Mouse (Mus musculus): Measurements from ENCODE around the gene Laptm4a. TPM values are rescaled to one million over a fixed set of nuclear protein-coding genes. Genes with fewer than 3 reads are reported as not detected.

The Laptm4a gene
- 82.4 TPM for total RNA-seq (2023)

GRCm38 (mm10) chr12:8921394-8922368 lies at the start of gene Laptm4a:
Gene Laptm4a, plus strand, starts transcription at chr12:8921664.

GRCm38 (mm10) chr12:8947714-8948464 lies 26.4 kb downstream of the Laptm4a start, which contains the start of gene Matn3:
Gene Matn3, plus strand, starts transcription at chr12:8947929.

GRCm38 (mm10) chr12:8973820-8974465 lies 52.5 kb downstream of the Laptm4a start, which contains the start of gene Wdr35:
Gene Wdr35, plus strand, starts transcription at chr12:8973892.

Other genes with a start within 250 kb of the Laptm4a start
- 286 TPM for gene Pum2, start 247.5 kb upstream of the Laptm4a start, total RNA-seq (2023)
- 1.8 TPM for gene Sdc1, start 150.3 kb upstream of the Laptm4a start, total RNA-seq (2023)
- gene Matn3, start 26.3 kb downstream of the Laptm4a start, total RNA-seq (2023) = not detected
- 0.74 TPM for gene Wdr35, start 52.2 kb downstream of the Laptm4a start, total RNA-seq (2023)
- 9.0 TPM for gene Ttc32, start 108.3 kb downstream of the Laptm4a start, total RNA-seq (2023)